Mouse (Mus musculus) adrenal gland, postnatal 0 days (tissue): Measurements from ENCODE around the gene Stam2. TPM values are rescaled to one million over a fixed set of nuclear protein-coding genes. Genes with fewer than 3 reads are reported as not detected.

Experiments
- polyA plus RNA-seq: library from polyadenylated mRNA; unstranded; fragments of >200 nt; fragmentation: Nextera tagmentation; extraction: Ambion mirVana; gene quantifications from 2 replicates; pipeline ENCODE4 v1.2.1, GENCODE M21; 2015

Gene Stam2
- 18.8 and 25.9 TPM in 2 replicates for polyA plus RNA-seq

DNA sequence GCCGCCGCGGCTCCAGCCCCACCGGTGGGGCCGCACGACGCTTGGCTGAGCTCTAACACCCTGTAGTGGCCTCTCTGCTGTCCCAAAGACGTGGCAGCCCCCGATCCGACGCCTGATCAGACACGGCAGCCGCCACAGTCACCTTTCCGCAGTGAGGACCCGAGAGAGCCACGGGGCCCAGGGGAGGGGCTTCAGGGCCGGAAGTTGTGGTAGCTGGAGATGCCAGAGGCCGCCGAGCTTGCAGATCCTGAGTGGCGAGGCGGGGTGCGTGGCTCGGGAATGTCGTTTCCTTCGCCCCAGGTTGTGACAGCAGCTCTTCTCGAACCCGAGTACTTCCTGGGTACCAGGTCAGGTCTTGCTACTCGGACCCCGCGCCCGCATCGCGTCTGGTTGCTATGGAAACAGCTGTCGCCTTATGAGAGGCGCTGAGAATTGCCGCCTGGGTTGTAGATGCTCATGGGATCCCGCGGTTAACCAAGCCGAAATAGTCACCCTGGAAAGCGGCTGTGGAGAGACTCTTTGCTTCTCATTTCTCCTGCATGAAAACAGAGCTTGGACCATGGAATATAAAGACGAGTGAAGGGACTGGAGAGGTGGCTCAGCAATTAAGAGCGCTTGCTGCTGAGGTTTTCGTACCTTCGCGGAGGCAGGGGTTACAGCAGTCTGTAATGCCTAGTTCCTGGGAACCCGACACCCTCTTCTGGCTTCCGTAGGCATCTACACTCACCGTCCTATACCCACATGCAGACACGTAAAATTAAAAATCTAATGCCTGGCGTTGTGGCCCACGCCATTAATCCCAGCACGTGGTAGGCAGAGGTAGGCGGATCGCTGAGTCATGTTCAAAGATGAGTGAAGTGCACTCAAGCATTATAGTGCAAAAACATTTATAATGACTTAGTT lies at the start of gene Stam2:
TSS of gene Stam2 (minus strand) at position 26 of the 903 bp plus-strand sequence.

DNA sequence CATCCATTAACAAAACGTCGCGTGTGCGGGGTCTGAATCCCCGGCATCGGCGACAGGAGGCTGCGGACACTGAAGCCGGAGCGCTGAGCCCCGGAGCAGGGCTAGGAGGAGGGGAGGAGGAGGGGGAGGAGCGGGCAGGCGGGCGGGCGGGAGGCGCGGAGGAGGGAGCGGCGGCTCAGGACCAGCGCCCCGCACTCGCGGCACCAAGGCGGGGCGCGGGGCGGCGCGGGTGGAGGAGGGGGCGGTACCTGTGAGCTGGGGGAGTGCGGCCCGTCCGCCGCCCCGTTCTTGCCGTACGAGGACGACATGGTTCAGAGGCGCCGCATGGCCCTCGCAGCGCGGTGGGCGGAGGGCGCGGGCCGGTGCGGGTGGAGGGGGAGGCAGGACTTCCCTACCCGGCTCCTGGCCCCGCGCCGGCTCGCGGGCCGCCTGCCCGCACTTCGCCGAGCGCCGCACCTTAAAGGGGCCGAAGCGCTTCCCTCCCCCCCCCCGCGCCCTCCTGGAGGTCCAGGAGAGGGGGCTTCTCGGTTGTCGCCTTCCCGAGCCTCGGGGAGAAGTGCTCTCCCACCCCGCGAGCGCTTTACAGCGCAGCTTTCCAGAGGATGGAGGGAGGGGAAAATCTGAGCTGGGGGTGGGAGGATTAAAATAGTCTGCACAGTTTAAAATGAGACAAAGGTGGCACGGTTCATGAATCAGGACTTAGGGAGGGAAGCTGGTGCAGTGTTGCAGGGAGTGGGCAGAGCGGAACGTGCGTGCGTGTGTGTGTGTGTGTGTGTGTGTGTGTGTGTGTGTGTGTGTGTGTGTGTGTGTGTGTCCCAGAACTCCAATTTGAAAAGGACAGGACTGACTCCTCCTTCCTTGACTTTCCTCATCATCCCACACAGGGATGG lies 65.8 kb downstream of the Stam2 start, which contains the start of gene Cacnb4:
TSS of gene Cacnb4 (minus strand) at position 809 of the 890 bp plus-strand sequence.

Other genes with a start within 250 kb of the Stam2 start
- 0.46 and 0.95 TPM in 2 replicates for gene Cacnb4, start 65.5 kb downstream of the Stam2 start, polyA plus RNA-seq
- 4.6 and 5.8 TPM in 2 replicates for gene Fmnl2, start 115.6 kb upstream of the Stam2 start, polyA plus RNA-seq